Mouse (Mus musculus) cerebral cortex, adult 2 months (tissue): ENCODE results near the gene B3galt1.

ENCODE experiments used
- WGBS: fragments of 180-500 bp; shearing (Covaris S2); methylation state at CpG from one replicate; pipeline ENCODE4 v1.1.7; 2018; 5-methylcytosine and 5-hydroxymethylcytosine counted together

Gene B3galt1

GRCm38 (mm10) chr2:67565480-67566331 lies at the start of gene B3galt1:
B3galt1 (plus strand) TSS chr2:67565871.
- under 1% methylated on average over 83 of the region's 83 CpGs for WGBS

- 55% methylated on average over 7 of the region's 7 CpGs for WGBS
Measured at GRCm38 (mm10) chr2:67516405-67516804, 49.3 kb upstream of the B3galt1 start.

- WGBS: 90% methylated on average over 2 of the region's 2 CpGs
Measured at GRCm38 (mm10) chr2:67535347-67535746, 30.3 kb upstream of the B3galt1 start.

- 71% methylated on average over 6 of the region's 6 CpGs for WGBS
Measured at GRCm38 (mm10) chr2:67539426-67539825, 26.2 kb upstream of the B3galt1 start.

- 46% methylated on average over 11 of the region's 11 CpGs for WGBS
Measured at GRCm38 (mm10) chr2:67541957-67542696, 23.5 kb upstream of the B3galt1 start.

- WGBS: 80% methylated on average over 8 of the region's 8 CpGs
Measured at GRCm38 (mm10) chr2:67544426-67544825, 21.2 kb upstream of the B3galt1 start.

GRCm38 (mm10) chr2:67564851-67565479 lies 706 bp upstream of the B3galt1 start:
- WGBS: 2% methylated on average over 23 of the region's 23 CpGs

GRCm38 (mm10) chr2:67566566-67566965 lies 895 bp downstream of the B3galt1 start:
- WGBS: 3% methylated on average over 12 of the region's 12 CpGs

GRCm38 (mm10) chr2:67567141-67567680 lies 1.5 kb downstream of the B3galt1 start:
- 9% methylated on average over 8 of the region's 8 CpGs for WGBS

GRCm38 (mm10) chr2:67576634-67577033 lies 11.0 kb downstream of the B3galt1 start:
- WGBS: 65% methylated on average over 2 of the region's 2 CpGs

- 70% methylated on average over 2 of the region's 2 CpGs for WGBS
Measured at GRCm38 (mm10) chr2:67583091-67583490, 17.4 kb downstream of the B3galt1 start.

- WGBS: 57% methylated on average over 7 of the region's 7 CpGs
Measured at GRCm38 (mm10) chr2:67591831-67592629, 26.4 kb downstream of the B3galt1 start.

GRCm38 (mm10) chr2:67627667-67628066 lies 62.0 kb downstream of the B3galt1 start:
- 45% methylated on average over 3 of the region's 3 CpGs for WGBS

- WGBS: 44% methylated on average over 3 of the region's 3 CpGs
Measured at GRCm38 (mm10) chr2:67628289-67628688, 62.6 kb downstream of the B3galt1 start.

GRCm38 (mm10) chr2:67654847-67655246 lies 89.2 kb downstream of the B3galt1 start:
- 55% methylated on average over 3 of the region's 3 CpGs for WGBS

GRCm38 (mm10) chr2:67657372-67657771 lies 91.7 kb downstream of the B3galt1 start:
- WGBS: 46% methylated on average over 4 of the region's 4 CpGs

- 60% methylated on average over 1 of the region's 1 CpGs for WGBS
Measured at GRCm38 (mm10) chr2:67658091-67658490, 92.4 kb downstream of the B3galt1 start.

- WGBS: 79% methylated on average over 2 of the region's 2 CpGs
Measured at GRCm38 (mm10) chr2:67671721-67672120, 106.0 kb downstream of the B3galt1 start.

GRCm38 (mm10) chr2:67677697-67678096 lies 112.0 kb downstream of the B3galt1 start:
- WGBS: 49% methylated on average over 4 of the region's 4 CpGs

GRCm38 (mm10) chr2:67724249-67724648 lies 158.6 kb downstream of the B3galt1 start:
- WGBS: 66% methylated on average over 5 of the region's 5 CpGs

- WGBS: 50% methylated on average over 2 of the region's 2 CpGs
Measured at GRCm38 (mm10) chr2:67730771-67731170, 165.1 kb downstream of the B3galt1 start.
